Mouse (Mus musculus): ENCODE measurements at regions not wholly inside any gene's neighbourhood (a gene's known extent, or its start where the extent isn't known, plus 50 kb on each side); places are given as distances from the start of the nearest gene placed in this dataset.

Small RNA genes lying in the stretch of these regions (microRNA-seq; reads per million reads assigned to microRNA genes)
- gene Gm22566 = 0 reads per million in 2 experiments
